Mouse (Mus musculus) embryo, embryonic 11.5 days (tissue): ENCODE measurements around the gene E130114P18Rik.

Experiments used
- DNase-seq: peaks from one replicate; pipeline ENCODE4 v3.0.0-alpha.2; 2012; ENCODE audit warnings: low read depth, low spot score

The E130114P18Rik gene

GRCm38 (mm10) chr4:97564199-97564598, 213.7 kb downstream of the E130114P18Rik start:
- no peak for DNase-seq

- DNase-seq = no peak
Observed at GRCm38 (mm10) chr4:97557585-97557984, 220.3 kb downstream of the E130114P18Rik start.

GRCm38 (mm10) chr4:97544016-97544415, 233.9 kb downstream of the E130114P18Rik start:
- no peak for DNase-seq

- DNase-seq = no peak
Observed at GRCm38 (mm10) chr4:97532072-97532471, 245.8 kb downstream of the E130114P18Rik start.

GRCm38 (mm10) chr4:97528517-97528916, 249.4 kb downstream of the E130114P18Rik start:
- no peak for DNase-seq
